Mouse (Mus musculus): Measurements from ENCODE around the gene Zfp729a. TPM values are rescaled to one million over a fixed set of nuclear protein-coding genes. Genes with fewer than 3 reads are reported as not detected.
"Not testable (repeated sequence)": the region's sequence is repeated elsewhere in the genome, so short reads cannot be mapped to it uniquely, and the experiment has no call there.

Zfp729a gene
- 7.8 and 9.1 TPM in 2 replicates for total RNA-seq (2014; rRNA removed)
- polyA plus RNA-seq (2015; fragmentation: Nextera tagmentation; extraction: Ambion mirVana), result 2.6 and 3.1 TPM in 2 replicates

DNA sequence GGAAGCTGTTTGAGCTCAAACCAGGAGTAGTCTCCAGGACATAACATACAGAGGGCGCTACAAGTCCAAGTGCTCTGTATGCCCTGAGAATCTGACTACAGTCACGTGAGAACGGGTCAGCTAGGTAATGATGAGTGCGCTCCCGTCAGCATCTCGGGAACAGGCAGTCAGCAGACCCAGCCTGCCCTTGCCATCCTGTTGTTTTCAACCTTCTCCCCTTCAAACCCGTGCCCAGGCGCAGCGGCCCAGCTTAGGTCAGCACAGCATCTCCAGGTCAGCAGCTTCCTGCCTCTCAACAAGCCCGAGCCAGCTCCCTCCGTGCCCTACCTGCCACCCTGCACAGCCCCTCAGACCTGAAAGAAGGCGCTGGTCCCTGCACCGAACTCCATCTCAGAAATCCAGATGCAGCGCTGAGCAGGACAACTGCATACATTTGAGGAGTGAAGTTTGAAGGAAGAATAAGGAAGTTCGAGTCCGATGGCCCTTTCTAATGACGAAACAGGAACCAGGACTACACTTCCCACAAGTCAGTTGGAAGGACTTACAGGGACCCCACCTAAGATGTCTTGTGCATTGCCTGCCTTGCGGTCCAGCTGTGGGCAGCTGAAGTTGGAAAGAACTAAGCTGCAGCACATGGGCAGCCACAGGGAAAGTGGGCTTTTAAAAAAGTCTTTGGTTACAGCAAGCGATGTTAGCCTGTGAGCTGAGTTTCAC lies at the start of gene Zfp729a, which contains the start of gene Gm49345:
Gene Zfp729a, minus strand, starts transcription at position 498 of the 714 bp plus-strand sequence.
Gene Gm49345, minus strand, starts transcription at position 476 of the 714 bp plus-strand sequence.
- 0 out of 2 replicates have a peak within 1 kb of the TSS, but pooled peaks have one; percentile 54 for H3K27ac ChIP-seq (ENCODE audit: low read depth, low read length)
- no peaks in the 10 kb centered on the region for H3K9me3 ChIP-seq (ENCODE audit: low read length)
- under 1% methylated on average over 19 of the region's 19 CpGs for WGBS
- no peaks in the 10 kb centered on the region for H3K36me3 ChIP-seq (ENCODE audit: insufficient read depth)
- peak; percentile 64 for TF ChIP-seq CTCF (IDR thresholded peaks at IDR 0.05; ENCODE audit: low read depth)
- DNase-seq (peak; percentile 89), ATAC-seq (peak; percentile 100)
- peak within 1 kb of the TSS; percentile 76 for H3K4me3 ChIP-seq (ENCODE audit: low read depth, low read length)
- peak within 1 kb of the TSS; percentile 73 for H3K9ac ChIP-seq
- no peaks in the 10 kb centered on the region for H3K4me1 ChIP-seq (ENCODE audit: insufficient read depth)
- peak within 1 kb of the TSS; percentile 69 for H3K4me2 ChIP-seq (ENCODE audit: low read depth)
- H3K27me3 ChIP-seq (ENCODE audit: insufficient read depth, low read length), result no peaks in the 10 kb centered on the region

DNA sequence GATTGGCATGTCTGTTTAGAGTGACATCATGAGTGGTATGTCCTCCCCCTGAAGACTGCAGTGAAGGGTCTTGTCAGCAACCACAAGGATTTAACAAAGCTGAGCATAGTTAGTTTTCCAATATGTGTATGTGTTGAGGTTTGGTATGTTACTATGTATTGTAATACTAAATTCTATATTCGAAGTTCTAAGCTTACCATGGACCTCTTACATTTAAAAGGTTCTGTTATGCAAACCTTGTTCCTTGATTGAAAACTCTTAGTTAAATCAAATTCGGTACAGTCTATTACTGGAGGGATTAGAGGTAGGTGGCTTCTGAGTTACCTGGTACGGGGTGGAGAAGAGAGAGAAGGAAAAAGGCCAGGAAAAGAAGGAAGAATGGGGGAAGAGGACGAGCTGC lies 49.4 kb upstream of the Zfp729a start, which contains the start of gene Zfp738:
Gene Zfp738, minus strand, starts transcription at position 101 of the 400 bp plus-strand sequence.
- no peak within 1 kb of the TSS for H3K27ac ChIP-seq (ENCODE audit: low read depth, low read length)
- H3K27me3 ChIP-seq (ENCODE audit: insufficient read depth, low read length), result no peaks in the 10 kb centered on the region
- H3K4me1 ChIP-seq (ENCODE audit: insufficient read depth), result no peaks in the 10 kb centered on the region
- H3K9me3 ChIP-seq (ENCODE audit: low read length), result no peaks in the 10 kb centered on the region
- no peak within 1 kb of the TSS for H3K9ac ChIP-seq
- ATAC-seq (no peak), DNase-seq (no peak)
- H3K4me2 ChIP-seq (ENCODE audit: low read depth), result no peak within 1 kb of the TSS
- H3K36me3 ChIP-seq (ENCODE audit: insufficient read depth), result no peaks in the 10 kb centered on the region
- H3K4me3 ChIP-seq (ENCODE audit: low read depth, low read length), result no peak within 1 kb of the TSS
- TF ChIP-seq CTCF (IDR thresholded peaks at IDR 0.05; ENCODE audit: low read depth), result no peak
- 86% methylated on average over 4 of the region's 4 CpGs for WGBS

DNA sequence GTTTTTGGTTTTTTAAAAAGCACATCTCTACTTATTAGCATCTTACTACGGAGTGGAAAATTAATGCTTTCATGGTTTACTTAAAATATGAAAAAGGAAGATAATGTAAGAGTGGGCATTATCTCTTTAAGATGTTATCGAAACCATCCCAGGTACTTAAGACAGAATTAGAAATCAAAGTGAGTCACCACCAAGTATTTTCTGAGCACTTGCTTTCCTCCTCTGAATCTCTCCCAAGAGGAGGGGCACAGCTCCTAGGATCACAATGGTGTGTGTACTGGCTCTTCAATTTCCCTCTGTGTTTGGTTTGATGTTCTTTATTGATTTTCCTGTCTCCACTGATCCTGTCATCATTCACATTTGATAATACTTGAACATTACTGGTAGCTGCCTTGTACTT lies 46.2 kb upstream of the Zfp729a start:
- not testable (repeated sequence) for H3K36me3 ChIP-seq (ENCODE audit: insufficient read depth); H3K4me1 ChIP-seq (ENCODE audit: insufficient read depth); H3K27me3 ChIP-seq (ENCODE audit: insufficient read depth, low read length); H3K9me3 ChIP-seq (ENCODE audit: low read length); H3K27ac ChIP-seq (ENCODE audit: low read depth, low read length)
- WGBS, result 60% methylated on average over 2 of the region's 2 CpGs
- Histone ChIP-seq H3K9ac (peak overlapping the region; percentile 67), H3K4me3 (ENCODE audit: low read depth, low read length) (peak overlapping the region; percentile 59), H3K4me2 (ENCODE audit: low read depth) (peak overlapping the region; percentile 76)
- peak; percentile 1 for DNase-seq
- peak; percentile 47 for ATAC-seq

DNA sequence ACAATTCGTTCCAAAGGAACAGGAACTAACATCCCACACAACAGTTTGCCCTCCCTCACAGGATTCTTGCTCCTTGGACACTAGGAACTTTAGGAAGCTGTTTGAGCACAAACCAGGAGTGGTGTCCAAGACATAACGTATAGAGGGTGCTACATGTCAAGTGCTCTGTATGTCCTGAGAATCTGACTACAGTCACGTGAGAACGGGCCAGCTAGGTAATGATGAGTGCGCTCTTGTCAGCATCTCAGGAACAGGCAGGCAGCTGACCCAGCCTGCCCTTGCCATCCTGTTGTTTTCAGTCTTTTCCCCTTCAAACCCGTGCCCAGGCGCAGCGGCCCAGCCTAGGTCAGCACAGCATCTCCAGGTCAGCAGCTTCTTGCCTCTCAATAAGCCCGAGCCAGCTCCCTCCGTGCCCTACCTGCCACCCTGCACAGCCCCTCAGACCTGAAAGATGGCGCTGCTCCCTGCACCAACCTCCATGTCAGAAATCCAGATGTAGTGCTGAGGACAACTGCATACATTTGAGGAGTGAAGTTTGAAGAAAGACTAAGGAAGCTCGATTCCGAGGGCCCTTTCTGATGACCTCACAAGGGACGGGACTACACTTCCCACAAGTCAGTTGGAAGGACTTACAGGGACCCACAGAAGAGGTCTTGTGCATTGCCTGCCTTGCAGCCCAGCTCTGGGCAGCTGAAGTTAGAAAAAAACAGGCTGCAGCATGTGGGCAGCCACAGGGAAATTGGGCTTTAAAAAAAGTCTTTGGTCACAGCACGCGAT lies 45.6 kb upstream of the Zfp729a start:
- WGBS, result 12% methylated on average over 16 of the region's 16 CpGs
- H3K4me3 ChIP-seq (ENCODE audit: low read depth, low read length), result peak overlapping the region; percentile 59
- not testable (repeated sequence) for H3K27me3 ChIP-seq (ENCODE audit: insufficient read depth, low read length); H3K4me1 ChIP-seq (ENCODE audit: insufficient read depth); H3K27ac ChIP-seq (ENCODE audit: low read depth, low read length); H3K36me3 ChIP-seq (ENCODE audit: insufficient read depth); H3K9me3 ChIP-seq (ENCODE audit: low read length)
- H3K9ac ChIP-seq, result peak overlapping the region; percentile 67
- H3K4me2 ChIP-seq (ENCODE audit: low read depth), result peak overlapping the region; percentile 76
- peak; percentile 100 for ATAC-seq
- peak; percentile 51 for TF ChIP-seq CTCF (IDR thresholded peaks at IDR 0.05; ENCODE audit: low read depth)
- peak; percentile 90 for DNase-seq

DNA sequence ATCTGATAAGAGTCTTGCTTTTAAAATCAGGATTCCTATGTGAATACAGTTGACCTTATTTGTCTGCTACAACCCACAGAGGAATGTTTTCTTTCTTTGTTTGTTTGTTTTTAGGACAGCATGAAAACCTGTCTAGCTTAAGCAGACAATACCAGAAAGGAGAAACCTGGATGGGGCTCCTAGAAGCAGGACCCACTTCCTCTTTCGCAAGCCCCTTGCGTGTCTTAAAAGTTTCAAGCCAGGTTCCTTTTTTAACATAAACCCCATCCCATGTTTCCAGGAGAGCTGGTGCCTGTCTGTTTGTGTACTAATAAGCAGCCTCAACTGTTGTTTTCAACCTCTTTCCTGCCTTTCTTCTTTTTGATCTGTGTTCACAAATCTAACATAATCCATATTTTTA lies 37.3 kb upstream of the Zfp729a start:
- Histone ChIP-seq H3K9me3 (ENCODE audit: low read length) (no peaks in the 10 kb centered on the region), H3K9ac (no peak overlapping the region), H3K4me2 (ENCODE audit: low read depth) (no peak overlapping the region), H3K27ac (ENCODE audit: low read depth, low read length) (no peak overlapping the region), H3K36me3 (ENCODE audit: insufficient read depth) (peaks cover 4% of the 10 kb centered on the region; the same call in 1 of the 2 replicates), H3K27me3 (ENCODE audit: insufficient read depth, low read length) (no peaks in the 10 kb centered on the region), H3K4me1 (ENCODE audit: insufficient read depth) (no peaks in the 10 kb centered on the region), H3K4me3 (ENCODE audit: low read depth, low read length) (no peak overlapping the region)
- ATAC-seq (no peak), DNase-seq (no peak)
- 91% methylated on average over 2 of the region's 2 CpGs for whole genome bisulfite sequencing
- no peak for TF ChIP-seq CTCF (IDR thresholded peaks at IDR 0.05; ENCODE audit: low read depth)

DNA sequence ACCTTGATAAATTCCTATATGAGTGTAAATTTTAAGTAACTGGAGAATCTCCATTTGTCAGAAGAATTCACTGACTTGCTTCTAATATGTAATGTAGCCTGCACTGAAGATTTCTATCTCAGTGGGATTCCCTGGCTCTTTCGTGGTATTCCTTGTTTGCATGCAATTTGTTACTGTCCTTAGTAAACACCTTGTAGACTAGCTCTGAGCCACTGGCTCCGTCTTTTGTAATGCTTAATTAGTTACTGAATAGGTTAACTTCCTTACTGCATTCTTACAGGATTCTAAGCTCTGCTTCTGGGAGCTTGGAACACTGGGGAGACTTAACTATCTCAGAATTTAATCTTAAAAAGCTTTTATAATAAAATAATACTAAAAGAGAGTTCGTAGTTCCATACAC lies 14.9 kb upstream of the Zfp729a start:
- H3K4me3 ChIP-seq (ENCODE audit: low read depth, low read length), result no peak overlapping the region
- no peak for TF ChIP-seq CTCF (IDR thresholded peaks at IDR 0.05; ENCODE audit: low read depth)
- H3K9ac ChIP-seq, result no peak overlapping the region
- H3K4me2 ChIP-seq (ENCODE audit: low read depth), result no peak overlapping the region
- H3K36me3 ChIP-seq (ENCODE audit: insufficient read depth), result no peaks in the 10 kb centered on the region
- 26% methylated on average over 3 of the region's 3 CpGs for WGBS
- ATAC-seq (no peak), DNase-seq (no peak)
- no peaks in the 10 kb centered on the region for H3K9me3 ChIP-seq (ENCODE audit: low read length)
- no peak overlapping the region for H3K27ac ChIP-seq (ENCODE audit: low read depth, low read length)
- no peaks in the 10 kb centered on the region for H3K4me1 ChIP-seq (ENCODE audit: insufficient read depth)
- H3K27me3 ChIP-seq (ENCODE audit: insufficient read depth, low read length), result no peaks in the 10 kb centered on the region

DNA sequence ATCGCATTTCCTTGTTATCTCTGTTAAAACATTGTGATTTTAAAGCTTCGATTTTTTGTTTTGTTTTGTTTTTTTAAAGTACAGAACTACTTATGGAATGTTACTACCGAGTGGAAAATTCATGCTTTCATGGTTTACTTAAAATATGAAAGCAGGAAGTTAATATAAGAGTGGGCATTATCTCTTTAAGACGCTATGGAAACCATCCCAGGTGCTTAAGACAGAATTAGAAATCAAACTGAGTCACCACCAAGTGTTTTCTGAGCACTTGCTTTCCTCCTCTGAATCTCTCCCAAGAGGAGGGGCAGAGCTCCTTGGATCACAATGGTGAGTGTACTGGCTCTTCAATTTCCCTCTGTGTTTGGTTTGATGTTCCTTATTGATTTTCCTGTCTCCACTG lies 27.5 kb downstream of the Zfp729a start:
- Histone ChIP-seq H3K4me1 (ENCODE audit: insufficient read depth) (0 out of 2 replicates have a peak, but pooled peaks cover 4% of the 10 kb centered on the region), H3K9me3 (ENCODE audit: low read length) (no peaks in the 10 kb centered on the region), H3K27me3 (ENCODE audit: insufficient read depth, low read length) (no peaks in the 10 kb centered on the region), H3K9ac (no peak overlapping the region), H3K27ac (ENCODE audit: low read depth, low read length) (no peak overlapping the region), H3K4me3 (ENCODE audit: low read depth, low read length) (no peak overlapping the region), H3K36me3 (ENCODE audit: insufficient read depth) (no peaks in the 10 kb centered on the region), H3K4me2 (ENCODE audit: low read depth) (no peak overlapping the region)
- ATAC-seq (no peak), DNase-seq (peak; percentile 1)
- 90% methylated on average over 4 of the region's 4 CpGs for WGBS
- TF ChIP-seq CTCF (IDR thresholded peaks at IDR 0.05; ENCODE audit: low read depth), result no peak

Measured in forebrain, postnatal 0 days (tissue).